Mouse (Mus musculus): ENCODE results near the gene Arhgap24. TPM values are rescaled to one million over a fixed set of nuclear protein-coding genes. Genes with fewer than 3 reads are reported as not detected.

Gene Arhgap24
- total RNA-seq, 2 experiments from 2014 or later: 17.4 to 23.9 TPM

GRCm38 (mm10) chr5:102768385-102769080 is 287.3 kb downstream of the Arhgap24 start:
- no peak for DNase-seq (ENCODE audit: low spot score)
- intact Hi-C loops (cut with DNase I): loop anchor here (5.0 to 10.0 kb wide), 3 partner anchors 61 to 564 kb away; no protein-coding TSS in a partner anchor

DNA sequence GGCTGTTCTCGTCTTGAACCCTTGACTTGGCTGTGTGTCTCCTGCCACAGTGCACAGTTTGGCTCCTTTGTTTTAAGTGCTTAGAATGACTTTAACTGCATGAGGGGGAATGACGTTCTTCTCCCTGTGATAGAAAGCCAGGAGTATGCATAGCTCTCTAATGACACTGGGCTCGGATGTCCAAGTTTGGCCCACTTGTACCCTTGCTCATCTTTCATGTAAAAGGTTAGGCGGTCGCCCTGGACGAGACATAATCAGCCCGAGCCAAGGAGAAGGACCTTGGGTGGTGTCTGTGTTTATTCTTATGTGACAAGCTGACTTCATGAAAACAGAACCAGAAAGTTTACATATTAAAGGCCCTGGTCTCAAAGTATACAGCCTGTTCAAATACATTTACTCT is 289.4 kb downstream of the Arhgap24 start:
- intact Hi-C loops (cut with DNase I): no loop called here
- DNase-seq (ENCODE audit: low spot score): no peak

- intact Hi-C loops (cut with DNase I): no loop called here
- no peak for DNase-seq (ENCODE audit: low spot score)
Measured at GRCm38 (mm10) chr5:102774500-102774899, 293.3 kb downstream of the Arhgap24 start.

DNA sequence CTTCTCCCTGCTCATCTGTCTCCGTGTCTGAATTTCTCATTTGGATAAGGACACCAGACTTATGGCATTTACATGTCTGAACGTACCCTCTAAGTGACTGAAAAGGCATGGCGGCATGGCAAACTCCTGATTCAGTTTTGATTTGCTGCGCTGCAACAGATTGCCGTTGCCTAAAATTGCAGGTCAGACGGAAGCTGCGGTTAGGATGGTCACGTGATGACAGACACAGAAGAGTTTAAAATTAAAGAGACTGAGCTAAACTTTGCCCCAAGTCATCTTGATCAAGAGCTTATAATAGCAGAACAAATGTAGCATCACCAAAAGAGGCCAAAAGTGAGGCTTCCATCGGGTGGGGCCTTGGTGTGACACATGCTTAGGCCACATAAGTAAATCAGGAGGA is 296.1 kb downstream of the Arhgap24 start:
- intact Hi-C loops (cut with DNase I): no loop called here
- no peak for DNase-seq (ENCODE audit: low spot score)

DNA sequence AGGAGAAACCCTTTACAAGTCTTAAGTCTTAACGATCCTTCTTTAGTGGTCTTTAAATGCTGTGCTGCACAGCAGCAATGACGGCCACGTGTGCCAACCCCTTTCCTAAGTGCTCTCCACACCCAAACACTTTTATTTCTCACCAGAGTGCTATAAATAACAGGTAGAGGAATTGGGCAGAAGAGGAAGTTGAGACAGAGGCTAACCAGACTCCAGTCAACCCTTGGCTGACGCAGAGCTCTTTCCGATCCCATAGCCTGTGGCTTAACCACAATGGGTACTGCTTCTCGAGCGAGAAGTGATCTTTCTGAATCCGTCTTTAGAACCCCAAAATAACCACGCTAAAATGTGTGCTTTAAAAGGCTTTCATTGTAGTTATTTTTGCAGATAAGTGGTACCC is 296.7 kb downstream of the Arhgap24 start:
- DNase-seq (ENCODE audit: low spot score): no peak
- intact Hi-C loops (cut with DNase I): no loop called here

GRCm38 (mm10) chr5:102778253-102778652 is 297.1 kb downstream of the Arhgap24 start:
- no peak for DNase-seq (ENCODE audit: low spot score)
- intact Hi-C loops (cut with DNase I): no loop called here

- peak; percentile 13 for DNase-seq (ENCODE audit: low spot score)
- intact Hi-C loops (cut with DNase I): loop anchor here (5.0 kb wide), 1 partner anchor 34 kb away; no protein-coding TSS in a partner anchor
Measured at GRCm38 (mm10) chr5:102783585-102783984, 302.4 kb downstream of the Arhgap24 start.

- DNase-seq (ENCODE audit: low spot score): no peak
- intact Hi-C loops (cut with DNase I): no loop called here
Measured at GRCm38 (mm10) chr5:102786123-102786522, 304.9 kb downstream of the Arhgap24 start.

DNA sequence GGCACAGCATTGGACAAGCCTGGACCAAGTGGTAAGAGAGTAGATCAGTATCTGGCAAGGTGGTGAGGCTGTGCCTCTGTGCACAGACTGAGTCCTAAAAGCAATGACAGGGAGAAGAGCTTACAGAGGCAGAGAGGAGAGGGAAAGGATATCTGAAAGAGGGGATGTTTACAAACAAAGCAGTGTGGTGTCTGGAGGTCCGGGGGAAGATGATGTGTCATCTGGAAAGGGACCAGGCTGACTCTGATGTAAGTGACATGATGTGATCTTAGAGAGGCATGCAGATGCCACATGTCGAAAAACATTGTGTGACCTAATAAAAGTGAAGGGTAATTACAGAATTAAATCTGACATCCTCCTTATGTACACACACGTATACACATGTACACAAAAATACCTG is 307.2 kb downstream of the Arhgap24 start:
- no peak for DNase-seq (ENCODE audit: low spot score)
- intact Hi-C loops (cut with DNase I): no loop called here

GRCm38 (mm10) chr5:102791273-102791672 is 310.1 kb downstream of the Arhgap24 start:
- intact Hi-C loops (cut with DNase I): no loop called here
- no peak for DNase-seq (ENCODE audit: low spot score)

DNA sequence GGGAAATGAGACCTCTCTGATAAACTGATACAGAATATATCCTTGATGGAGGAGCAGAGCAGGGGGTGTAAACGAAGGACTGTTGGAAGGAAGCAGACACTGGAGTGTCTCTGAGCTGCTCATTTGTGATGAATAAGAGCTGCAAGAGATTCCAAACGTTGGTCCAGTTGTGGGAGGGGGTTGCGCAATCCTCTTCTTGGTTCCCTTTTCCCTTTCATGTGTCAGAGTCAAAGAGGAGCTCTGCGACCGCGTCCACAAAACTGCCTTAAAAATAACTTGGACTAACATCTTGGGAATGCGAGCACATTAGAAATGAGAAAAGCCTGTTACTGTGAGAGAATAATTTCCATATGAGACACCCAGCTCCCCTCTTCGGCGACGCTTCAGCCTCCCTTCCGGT is 312.3 kb downstream of the Arhgap24 start:
- intact Hi-C loops (cut with DNase I): no loop called here
- DNase-seq (ENCODE audit: low spot score): peak; percentile 34

GRCm38 (mm10) chr5:102801469-102801868 is 320.3 kb downstream of the Arhgap24 start:
- no peak for DNase-seq (ENCODE audit: low spot score)
- intact Hi-C loops (cut with DNase I): no loop called here

DNA sequence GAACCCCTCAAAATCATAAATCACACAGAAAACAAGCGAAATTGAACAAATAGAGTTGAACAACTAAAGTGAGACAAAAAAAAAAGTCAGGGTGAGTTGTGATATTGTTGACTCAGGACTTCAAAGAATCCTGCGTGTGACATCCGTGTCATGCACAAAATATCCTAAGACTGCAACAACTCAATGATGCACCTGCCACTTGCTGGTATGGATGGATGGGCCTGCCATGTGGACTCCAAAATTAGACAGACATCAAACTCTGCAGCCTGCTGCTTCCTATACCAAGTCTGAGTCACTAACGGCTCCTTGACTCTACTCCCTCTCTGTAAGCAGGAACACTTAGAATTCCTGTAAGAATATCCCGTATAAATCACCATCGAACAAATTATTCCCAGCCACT is 321.6 kb downstream of the Arhgap24 start:
- intact Hi-C loops (cut with DNase I): no loop called here
- no peak for DNase-seq (ENCODE audit: low spot score)

- DNase-seq (ENCODE audit: low spot score): peak; percentile 14
- intact Hi-C loops (cut with DNase I): no loop called here
Measured at GRCm38 (mm10) chr5:102803675-102804074, 322.5 kb downstream of the Arhgap24 start.

DNA sequence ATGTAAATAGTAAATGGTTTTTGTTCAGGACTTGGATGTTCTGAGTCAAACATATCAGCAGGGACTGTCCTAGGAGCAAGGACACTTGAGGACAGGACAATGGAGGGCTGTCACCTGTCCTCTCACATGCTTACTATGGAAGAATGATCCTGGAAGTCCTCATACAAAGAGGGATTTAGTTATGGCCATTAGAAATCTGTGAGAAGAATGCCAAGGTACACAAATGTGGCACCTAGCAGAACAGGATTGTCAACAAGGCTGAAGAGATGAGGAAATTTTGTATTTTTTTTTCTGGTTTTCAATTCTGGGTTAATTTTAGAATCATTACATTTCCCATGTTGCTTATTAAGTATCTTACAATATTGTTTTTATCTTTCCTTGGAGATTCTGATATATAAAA is 326.3 kb downstream of the Arhgap24 start:
- no peak for DNase-seq (ENCODE audit: low spot score)
- intact Hi-C loops (cut with DNase I): no loop called here

DNA sequence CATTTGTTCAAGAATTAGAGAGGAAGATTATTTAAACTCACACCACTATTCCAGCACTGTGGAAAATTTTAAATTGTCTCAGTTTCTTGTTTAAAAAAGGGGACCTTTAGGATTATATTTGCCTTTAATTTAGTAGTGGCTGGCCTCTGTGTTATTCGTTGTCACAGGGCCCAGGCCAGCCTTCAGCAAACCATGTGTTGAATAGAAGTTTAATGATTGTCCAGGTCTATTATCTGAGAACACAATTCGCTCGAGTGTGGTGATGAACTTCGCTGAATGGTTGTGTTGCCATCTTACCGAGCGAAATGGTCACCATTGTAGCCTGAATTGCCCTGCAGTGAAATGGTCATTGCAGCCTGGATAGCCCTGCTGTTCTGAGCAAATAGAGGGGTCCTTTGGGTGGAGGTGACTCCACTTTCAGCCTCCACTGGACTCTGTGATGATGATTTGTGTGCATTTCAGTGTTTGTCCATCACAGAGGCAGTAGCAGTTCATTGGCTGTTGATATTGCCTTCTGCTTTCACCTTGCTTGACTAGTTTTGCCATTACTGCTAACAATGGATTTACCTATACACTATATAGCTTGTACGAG is 329.3 kb downstream of the Arhgap24 start:
- no peak for DNase-seq (ENCODE audit: low spot score)
- intact Hi-C loops (cut with DNase I): no loop called here

- DNase-seq (ENCODE audit: low spot score): no peak
Measured at GRCm38 (mm10) chr5:102813271-102813670, 332.1 kb downstream of the Arhgap24 start.

GRCm38 (mm10) chr5:102817641-102818040 is 336.4 kb downstream of the Arhgap24 start:
- intact Hi-C loops (cut with DNase I): loop anchor here (5.0 kb wide), 1 partner anchor 35 kb away; no protein-coding TSS in a partner anchor
- no peak for DNase-seq (ENCODE audit: low spot score)

More at GRCm38 (mm10) chr5:102813271-102813670, 332.1 kb downstream of the Arhgap24 start:
- intact Hi-C loops (cut with DNase I): no loop called here

- intact Hi-C loops (cut with DNase I): loop anchor here (5.0 kb wide), 1 partner anchor 123 kb away; no protein-coding TSS in a partner anchor
- no peak for DNase-seq (ENCODE audit: low spot score)
Measured at GRCm38 (mm10) chr5:102825538-102825937, 344.3 kb downstream of the Arhgap24 start.

GRCm38 (mm10) chr5:102839071-102839470 is 357.9 kb downstream of the Arhgap24 start:
- intact Hi-C loops (cut with DNase I): no loop called here

DNA sequence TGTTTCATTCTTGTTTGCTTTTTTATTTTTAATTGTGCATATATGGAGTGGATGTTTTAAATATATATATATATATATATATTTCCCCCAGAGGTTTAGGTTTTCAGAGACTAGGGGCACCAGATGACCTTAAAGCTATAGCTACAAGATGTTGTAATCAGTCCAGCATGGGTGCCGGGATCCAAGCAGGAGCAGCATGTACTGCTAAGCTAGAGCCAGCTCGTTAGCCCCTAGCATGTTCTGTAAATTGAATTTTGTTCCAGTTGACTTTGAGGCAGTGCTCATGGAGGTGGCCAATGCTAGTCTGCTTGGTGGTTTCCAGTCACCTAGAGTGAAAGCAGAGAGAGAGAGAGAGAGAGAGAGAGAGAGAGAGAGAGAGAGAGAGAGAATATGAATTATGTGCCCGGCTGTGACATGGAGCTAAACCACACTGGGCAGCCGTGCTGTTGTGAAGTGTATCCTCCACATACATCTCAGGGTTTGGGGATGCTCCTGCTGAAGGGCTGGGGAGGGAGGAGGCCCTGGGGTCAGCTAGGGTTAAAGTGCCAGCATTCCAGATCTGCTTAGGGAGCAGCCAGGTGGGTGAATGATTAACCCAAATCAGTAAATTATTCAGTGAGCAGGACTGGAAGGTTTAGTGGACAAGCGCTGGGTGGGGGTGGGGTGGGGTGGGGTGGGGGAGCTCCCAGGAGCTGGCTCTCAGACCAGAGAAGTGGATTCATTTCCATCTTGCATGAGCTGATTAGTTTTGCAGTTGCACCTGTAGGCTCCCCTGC is 362.9 kb downstream of the Arhgap24 start:
- intact Hi-C loops (cut with DNase I): no loop called here

More at GRCm38 (mm10) chr5:102839071-102839470, 357.9 kb downstream of the Arhgap24 start:
- no peak for DNase-seq (ENCODE audit: low spot score)

More for the DNA sequence above, 362.9 kb downstream of the Arhgap24 start:
- DNase-seq (ENCODE audit: low spot score): no peak

Data from heart, postnatal 25 days (tissue).